Mouse (Mus musculus): ENCODE results near the gene S100a5. TPM values are rescaled to one million over a fixed set of nuclear protein-coding genes. Genes with fewer than 3 reads are reported as not detected.

Gene S100a5
- polyA plus RNA-seq, 1 experiment from 2014 or later: not detected

GRCm38 (mm10) chr3:90626266-90627021 lies 18.1 kb downstream of the S100a5 start:
- no peak for ATAC-seq
- H3K9ac ChIP-seq (ENCODE audit: low read depth, low read length): no peak overlapping the region
- 73% methylated on average over 9 of the region's 9 CpGs for WGBS
- peaks cover 16% of the 10 kb centered on the region for H3K4me1 ChIP-seq (ENCODE audit: control insufficient read depth, insufficient read depth, low read length)
- no peak overlapping the region for H3K4me2 ChIP-seq (ENCODE audit: low read length)
- H3K4me3 ChIP-seq (ENCODE audit: low read depth, low read length): no peak overlapping the region
- no peaks in the 10 kb centered on the region for H3K36me3 ChIP-seq (ENCODE audit: control insufficient read depth, insufficient read depth, low read length)
- H3K27me3 ChIP-seq (ENCODE audit: control insufficient read depth, insufficient read depth, low read depth, low read length): no peaks in the 10 kb centered on the region
- H3K9me3 ChIP-seq (replicated peaks; ENCODE audit: control insufficient read depth, low read length, poor library complexity, severe bottlenecking): no peaks in the 10 kb centered on the region
- H3K27ac ChIP-seq (ENCODE audit: low read length): no peak overlapping the region

GRCm38 (mm10) chr3:90627366-90627765 lies 19.0 kb downstream of the S100a5 start:
- Histone ChIP-seq H3K36me3 (ENCODE audit: control insufficient read depth, insufficient read depth, low read length) (no peaks in the 10 kb centered on the region), H3K27me3 (ENCODE audit: control insufficient read depth, insufficient read depth, low read depth, low read length) (no peaks in the 10 kb centered on the region), H3K4me3 (ENCODE audit: low read depth, low read length) (no peak overlapping the region), H3K27ac (ENCODE audit: low read length) (no peak overlapping the region), H3K4me2 (ENCODE audit: low read length) (no peak overlapping the region), H3K9ac (ENCODE audit: low read depth, low read length) (no peak overlapping the region), H3K9me3 (replicated peaks; ENCODE audit: control insufficient read depth, low read length, poor library complexity, severe bottlenecking) (no peaks in the 10 kb centered on the region), H3K4me1 (ENCODE audit: control insufficient read depth, insufficient read depth, low read length) (peaks cover 16% of the 10 kb centered on the region)
- ATAC-seq: no peak
- WGBS: 94% methylated on average over 5 of the region's 5 CpGs

DNA sequence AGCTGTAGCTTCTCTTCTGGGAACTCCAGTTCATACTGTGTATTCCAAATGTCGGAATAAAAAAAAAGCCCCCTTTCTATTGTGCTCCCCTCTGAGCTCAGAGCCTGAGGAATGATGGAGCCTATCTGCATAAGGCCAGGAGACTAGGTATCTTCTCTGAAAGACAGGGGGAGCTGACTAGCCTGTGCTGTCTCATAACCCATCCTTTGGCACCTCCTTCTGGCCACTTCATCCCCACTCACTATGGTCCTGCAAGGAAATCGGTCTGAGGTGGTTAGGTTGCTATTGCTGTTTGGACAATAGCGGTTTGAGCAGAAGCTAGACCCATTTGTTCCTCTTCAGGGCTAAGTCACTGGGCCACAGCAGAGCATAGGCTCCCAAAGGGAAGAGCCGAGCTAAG lies 19.5 kb downstream of the S100a5 start:
- Histone ChIP-seq H3K27me3 (ENCODE audit: control insufficient read depth, insufficient read depth, low read depth, low read length) (no peaks in the 10 kb centered on the region), H3K9ac (ENCODE audit: low read depth, low read length) (no peak overlapping the region), H3K4me3 (ENCODE audit: low read depth, low read length) (no peak overlapping the region), H3K27ac (ENCODE audit: low read length) (no peak overlapping the region), H3K4me2 (ENCODE audit: low read length) (no peak overlapping the region), H3K9me3 (replicated peaks; ENCODE audit: control insufficient read depth, low read length, poor library complexity, severe bottlenecking) (no peaks in the 10 kb centered on the region), H3K36me3 (ENCODE audit: control insufficient read depth, insufficient read depth, low read length) (no peaks in the 10 kb centered on the region), H3K4me1 (ENCODE audit: control insufficient read depth, insufficient read depth, low read length) (peaks cover 15% of the 10 kb centered on the region)
- WGBS: 66% methylated on average over 4 of the region's 4 CpGs
- 0 out of 2 replicates have a peak, but pooled peaks have one; percentile 69 for ATAC-seq

DNA sequence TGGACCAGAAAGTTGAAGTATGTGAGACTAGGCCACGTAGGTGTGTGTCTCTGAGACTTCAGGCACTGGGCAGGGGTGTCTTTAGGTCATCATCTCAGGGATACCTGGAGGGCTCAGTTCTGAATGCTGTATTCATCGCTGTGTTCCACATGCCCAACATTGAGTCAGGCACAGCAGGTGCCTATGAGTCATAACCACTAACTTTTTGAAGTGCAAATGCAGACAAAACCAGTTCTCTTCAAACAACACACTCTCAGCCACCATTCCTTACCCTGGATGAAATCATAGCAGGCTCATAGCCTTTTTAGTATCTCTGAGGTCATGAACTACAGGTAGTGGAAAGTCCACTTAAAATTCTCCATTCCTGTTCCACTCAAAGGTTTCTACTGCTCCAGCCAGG lies 21.0 kb downstream of the S100a5 start:
- no peak for ATAC-seq
- 85% methylated on average over 2 of the region's 2 CpGs for WGBS
- no peak overlapping the region for H3K4me2 ChIP-seq (ENCODE audit: low read length)

GRCm38 (mm10) chr3:90631984-90632383 lies 23.7 kb downstream of the S100a5 start:
- H3K27ac ChIP-seq (ENCODE audit: low read length): no peak overlapping the region
- 82% methylated on average over 2 of the region's 2 CpGs for WGBS
- H3K4me1 ChIP-seq (ENCODE audit: control insufficient read depth, insufficient read depth, low read length): no peaks in the 10 kb centered on the region

More for the DNA sequence above, 21.0 kb downstream of the S100a5 start:
- Histone ChIP-seq H3K36me3 (ENCODE audit: control insufficient read depth, insufficient read depth, low read length) (no peaks in the 10 kb centered on the region), H3K27me3 (ENCODE audit: control insufficient read depth, insufficient read depth, low read depth, low read length) (no peaks in the 10 kb centered on the region), H3K9ac (ENCODE audit: low read depth, low read length) (no peak overlapping the region), H3K4me1 (ENCODE audit: control insufficient read depth, insufficient read depth, low read length) (no peaks in the 10 kb centered on the region; the same call in 1 of the 2 replicates), H3K27ac (ENCODE audit: low read length) (no peak overlapping the region), H3K9me3 (replicated peaks; ENCODE audit: control insufficient read depth, low read length, poor library complexity, severe bottlenecking) (no peaks in the 10 kb centered on the region), H3K4me3 (ENCODE audit: low read depth, low read length) (no peak overlapping the region)

DNA sequence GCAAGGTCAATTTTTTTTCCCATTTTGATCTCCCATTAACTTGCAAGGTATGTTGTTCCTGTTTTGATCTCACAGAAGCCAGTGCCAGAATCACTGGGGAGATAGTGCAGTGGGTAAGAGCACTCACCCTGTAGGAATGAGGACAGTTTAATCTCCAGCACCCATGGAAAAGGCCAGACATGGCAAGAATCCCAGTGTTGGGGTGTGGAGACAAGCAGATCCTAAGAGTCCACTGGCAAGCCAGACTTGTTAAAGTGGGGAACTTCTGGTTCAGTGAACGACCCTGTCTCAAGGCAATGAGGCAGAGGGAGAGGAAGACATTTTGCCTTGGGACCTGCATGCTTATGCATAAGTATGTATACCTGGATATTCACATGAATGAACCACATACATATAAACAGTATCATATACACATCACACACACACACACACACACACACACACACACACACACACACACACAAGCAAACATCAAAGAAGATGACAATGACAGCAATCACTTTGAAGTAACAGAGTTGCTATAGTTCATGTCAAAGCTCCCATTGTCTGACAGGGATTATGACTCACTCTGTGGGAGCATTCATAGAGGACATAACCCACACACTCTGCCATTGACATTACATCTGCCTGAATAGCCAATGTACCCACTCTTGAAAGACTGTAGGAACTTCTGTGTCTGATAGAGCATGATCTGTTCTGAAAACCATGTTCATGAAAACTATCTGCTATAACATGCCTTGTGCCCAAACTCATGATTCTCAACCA lies 30.4 kb downstream of the S100a5 start:
- Histone ChIP-seq H3K36me3 (ENCODE audit: control insufficient read depth, insufficient read depth, low read length) (no peaks in the 10 kb centered on the region), H3K9ac (ENCODE audit: low read depth, low read length) (no peak overlapping the region), H3K9me3 (replicated peaks; ENCODE audit: control insufficient read depth, low read length, poor library complexity, severe bottlenecking) (no peaks in the 10 kb centered on the region), H3K4me1 (ENCODE audit: control insufficient read depth, insufficient read depth, low read length) (no peaks in the 10 kb centered on the region), H3K4me2 (ENCODE audit: low read length) (no peak overlapping the region), H3K4me3 (ENCODE audit: low read depth, low read length) (no peak overlapping the region), H3K27ac (ENCODE audit: low read length) (no peak overlapping the region), H3K27me3 (ENCODE audit: control insufficient read depth, insufficient read depth, low read depth, low read length) (no peaks in the 10 kb centered on the region; the same call in 1 of the 2 replicates)
- ATAC-seq: no peak
- 86% methylated on average over 1 of the region's 1 CpGs for WGBS

More at GRCm38 (mm10) chr3:90631984-90632383, 23.7 kb downstream of the S100a5 start:
- no peak overlapping the region for H3K4me3 ChIP-seq (ENCODE audit: low read depth, low read length)
- no peak overlapping the region for H3K4me2 ChIP-seq (ENCODE audit: low read length)
- H3K36me3 ChIP-seq (ENCODE audit: control insufficient read depth, insufficient read depth, low read length): no peaks in the 10 kb centered on the region
- ATAC-seq: no peak
- H3K9ac ChIP-seq (ENCODE audit: low read depth, low read length): no peak overlapping the region
- no peaks in the 10 kb centered on the region; the same call in 1 of the 2 replicates for H3K27me3 ChIP-seq (ENCODE audit: control insufficient read depth, insufficient read depth, low read depth, low read length)
- no peaks in the 10 kb centered on the region for H3K9me3 ChIP-seq (replicated peaks; ENCODE audit: control insufficient read depth, low read length, poor library complexity, severe bottlenecking)

DNA sequence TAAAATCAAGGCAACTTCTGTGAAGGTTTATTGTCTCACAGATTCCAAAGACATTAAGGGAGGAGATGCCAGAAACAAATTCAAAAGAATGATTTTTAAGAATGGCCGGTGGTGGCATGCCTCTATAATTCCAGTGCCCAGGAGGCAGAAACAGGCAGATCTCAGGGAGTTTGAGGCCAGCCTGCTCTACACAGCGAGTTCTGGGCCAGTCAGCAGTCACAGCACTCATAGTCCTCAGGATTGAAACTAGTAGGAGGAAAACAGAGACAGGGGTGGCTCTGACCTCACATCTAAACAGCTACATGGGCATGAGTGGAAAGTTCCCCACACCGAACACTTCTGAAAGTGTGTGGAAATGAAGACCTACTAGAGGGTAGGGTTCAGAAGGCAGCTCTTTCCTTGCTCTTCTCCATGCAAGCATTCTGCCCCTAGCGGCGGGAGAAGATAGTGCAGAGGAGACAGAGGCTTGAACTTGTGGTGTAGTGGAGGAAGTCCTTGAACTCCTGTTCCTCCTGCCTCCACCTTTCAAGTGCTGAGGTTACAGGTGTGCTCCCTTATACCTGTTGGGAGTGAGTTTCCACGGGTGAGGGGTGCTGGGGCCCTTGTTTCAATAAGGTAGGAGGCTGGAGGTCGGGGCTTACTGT lies 31.3 kb downstream of the S100a5 start:
- Histone ChIP-seq H3K36me3 (ENCODE audit: control insufficient read depth, insufficient read depth, low read length) (no peaks in the 10 kb centered on the region), H3K4me1 (ENCODE audit: control insufficient read depth, insufficient read depth, low read length) (no peaks in the 10 kb centered on the region), H3K4me2 (ENCODE audit: low read length) (no peak overlapping the region), H3K9ac (ENCODE audit: low read depth, low read length) (no peak overlapping the region), H3K4me3 (ENCODE audit: low read depth, low read length) (no peak overlapping the region), H3K27me3 (ENCODE audit: control insufficient read depth, insufficient read depth, low read depth, low read length) (no peaks in the 10 kb centered on the region; the same call in 1 of the 2 replicates), H3K27ac (ENCODE audit: low read length) (no peak overlapping the region), H3K9me3 (replicated peaks; ENCODE audit: control insufficient read depth, low read length, poor library complexity, severe bottlenecking) (no peaks in the 10 kb centered on the region)
- no peak for ATAC-seq
- WGBS: 55% methylated on average over 7 of the region's 7 CpGs

- Histone ChIP-seq H3K27me3 (ENCODE audit: control insufficient read depth, insufficient read depth, low read depth, low read length) (no peaks in the 10 kb centered on the region; the same call in 1 of the 2 replicates), H3K4me1 (ENCODE audit: control insufficient read depth, insufficient read depth, low read length) (no peaks in the 10 kb centered on the region), H3K27ac (ENCODE audit: low read length) (no peak overlapping the region), H3K36me3 (ENCODE audit: control insufficient read depth, insufficient read depth, low read length) (no peaks in the 10 kb centered on the region), H3K9me3 (replicated peaks; ENCODE audit: control insufficient read depth, low read length, poor library complexity, severe bottlenecking) (no peaks in the 10 kb centered on the region), H3K4me2 (ENCODE audit: low read length) (no peak overlapping the region), H3K9ac (ENCODE audit: low read depth, low read length) (no peak overlapping the region), H3K4me3 (ENCODE audit: low read depth, low read length) (no peak overlapping the region)
- ATAC-seq: no peak
- 88% methylated on average over 7 of the region's 7 CpGs for WGBS
These were observed 32.7 kb downstream of the S100a5 start for GRCm38 (mm10) chr3:90640981-90641380.

Measured in midbrain, embryonic 16.5 days (tissue).